Mouse (Mus musculus) adrenal gland, adult 8-10 months (tissue): ENCODE data around the gene Luc7l. TPM values are rescaled to one million over a fixed set of nuclear protein-coding genes. Genes with fewer than 3 reads are reported as not detected.
"Not testable (repeated sequence)": the region's sequence is repeated elsewhere in the genome, so short reads cannot be mapped to it uniquely, and the experiment has no call there.

Experiments
- DNase-seq: peaks from one replicate; pipeline ENCODE4 v3.0.0; 2022
- total RNA-seq, 4 experiments: library from RNA; stranded (reverse); gene quantifications; 2 replicates each; pipeline ENCODE4 v1.2.4; 2022

The Luc7l gene
- total RNA-seq, 4 experiments from 2014 or later, result 52.9 to 90.2 (median 70.1) TPM

GRCm38 (mm10) chr17:26253399-26253798, 703 bp downstream of the Luc7l start:
- no peak for DNase-seq

- no peak for DNase-seq
These were observed 2.6 kb downstream of the Luc7l start for GRCm38 (mm10) chr17:26255313-26255712.

GRCm38 (mm10) chr17:26261826-26262225, 9.1 kb downstream of the Luc7l start:
- DNase-seq, result no peak

- DNase-seq, result no peak
These were observed 9.7 kb downstream of the Luc7l start for GRCm38 (mm10) chr17:26262384-26262783.

GRCm38 (mm10) chr17:26268851-26269250, 16.2 kb downstream of the Luc7l start:
- DNase-seq, result no peak

GRCm38 (mm10) chr17:26269577-26269976, 16.9 kb downstream of the Luc7l start:
- not testable (repeated sequence) for DNase-seq

GRCm38 (mm10) chr17:26272586-26272985, 19.9 kb downstream of the Luc7l start:
- DNase-seq, result no peak

GRCm38 (mm10) chr17:26275933-26276332, 23.2 kb downstream of the Luc7l start:
- no peak for DNase-seq

GRCm38 (mm10) chr17:26276711-26277110, 24.0 kb downstream of the Luc7l start:
- no peak for DNase-seq

- DNase-seq, result no peak
These were observed 33.7 kb downstream of the Luc7l start for GRCm38 (mm10) chr17:26286199-26286955.

- no peak for DNase-seq
These were observed 36.8 kb downstream of the Luc7l start for GRCm38 (mm10) chr17:26289475-26289874.

- not testable (repeated sequence) for DNase-seq
These were observed 45.6 kb downstream of the Luc7l start for GRCm38 (mm10) chr17:26298318-26298717.

- DNase-seq, result peak; percentile 58
These were observed 61.6 kb downstream of the Luc7l start for GRCm38 (mm10) chr17:26314291-26314690.

- no peak for DNase-seq
These were observed 62.8 kb downstream of the Luc7l start for GRCm38 (mm10) chr17:26315474-26315873.

- no peak for DNase-seq
These were observed 65.7 kb downstream of the Luc7l start for GRCm38 (mm10) chr17:26318441-26318840.

Other genes starting within 250 kb of the Luc7l start
- gene Rab11fip3, start 183.3 kb upstream of the Luc7l start, total RNA-seq, result 10 to 100 TPM; 22.7 to 37.2 (median 29.9) TPM
- gene Decr2, start 162.6 kb upstream of the Luc7l start, total RNA-seq, result 10 to 100 TPM; 23.0 to 26.8 (median 24.2) TPM
- gene Nme4, start 157.3 kb upstream of the Luc7l start, total RNA-seq, result 10 to 100 TPM in 1 of 4 experiments, 1 to 10 TPM in 3; 2.1 to 10.4 (median 6.0) TPM
- 10 to 100 TPM in 3 of 4 experiments, 1 to 10 TPM in 1; 7.8 to 14.9 (median 12.0) TPM for gene Tmem8, start 139.6 kb upstream of the Luc7l start, total RNA-seq
- gene Mrpl28, start 129.4 kb upstream of the Luc7l start, total RNA-seq, result 10 to 100 TPM; 96.1 to 98.0 (median 96.8) TPM
- 10 to 100 TPM; 42.6 to 52.2 (median 46.2) TPM for gene Axin1, start 114.2 kb upstream of the Luc7l start, total RNA-seq
- 1 to 10 TPM; 1.8 to 3.7 (median 2.4) TPM for gene Pdia2, start 53.8 kb upstream of the Luc7l start, total RNA-seq
- 100 to 1,000 TPM in 2 of 4 experiments, 10 to 100 TPM in 2; 47.1 to 158 (median 93.6) TPM for gene Rgs11, start 49.9 kb upstream of the Luc7l start, total RNA-seq
- gene Arhgdig, start 45.1 kb upstream of the Luc7l start, total RNA-seq, result 10 to 100 TPM; 14.5 to 30.7 (median 20.6) TPM
- 100 to 1,000 TPM; 108 to 126 (median 119) TPM for gene Fam234a, start 8.7 kb upstream of the Luc7l start, total RNA-seq
- 10 to 100 TPM; 36.0 to 59.9 (median 52.3) TPM for gene Neurl1b, start 161.9 kb downstream of the Luc7l start, total RNA-seq